Mouse (Mus musculus): ENCODE measurements around the gene Gab1. TPM values are rescaled to one million over a fixed set of nuclear protein-coding genes. Genes with fewer than 3 reads are reported as not detected.
A peak's percentile ranks its signal among the peaks of the same experiment; 100 is the strongest.

The Gab1 gene
- total RNA-seq, 1 experiment from 2014 or later = not detected

GRCm38 (mm10) chr8:80852412-80853165, 27.7 kb downstream of the Gab1 start:
- ATAC-seq (replicated peaks; ENCODE audit: insufficient number of reproducible peaks, low FRiP score, low TSS enrichment, poor library complexity, severe bottlenecking) = no peak

GRCm38 (mm10) chr8:80851648-80852047, 28.7 kb downstream of the Gab1 start:
- ATAC-seq (replicated peaks; ENCODE audit: insufficient number of reproducible peaks, low FRiP score, low TSS enrichment, poor library complexity, severe bottlenecking) = no peak

- ATAC-seq (replicated peaks; ENCODE audit: insufficient number of reproducible peaks, low FRiP score, low TSS enrichment, poor library complexity, severe bottlenecking) = no peak
Observed at GRCm38 (mm10) chr8:80850013-80850412, 30.3 kb downstream of the Gab1 start.

- no peak for ATAC-seq (replicated peaks; ENCODE audit: insufficient number of reproducible peaks, low FRiP score, low TSS enrichment, poor library complexity, severe bottlenecking)
Observed at GRCm38 (mm10) chr8:80848631-80849030, 31.7 kb downstream of the Gab1 start.

GRCm38 (mm10) chr8:80847912-80848311, 32.4 kb downstream of the Gab1 start:
- no peak for ATAC-seq (replicated peaks; ENCODE audit: insufficient number of reproducible peaks, low FRiP score, low TSS enrichment, poor library complexity, severe bottlenecking)

GRCm38 (mm10) chr8:80845284-80845683, 35.0 kb downstream of the Gab1 start:
- ATAC-seq (replicated peaks; ENCODE audit: insufficient number of reproducible peaks, low FRiP score, low TSS enrichment, poor library complexity, severe bottlenecking) = no peak

GRCm38 (mm10) chr8:80843744-80844434, 36.4 kb downstream of the Gab1 start:
- ATAC-seq (replicated peaks; ENCODE audit: insufficient number of reproducible peaks, low FRiP score, low TSS enrichment, poor library complexity, severe bottlenecking) = no peak

- ATAC-seq (replicated peaks; ENCODE audit: insufficient number of reproducible peaks, low FRiP score, low TSS enrichment, poor library complexity, severe bottlenecking) = peak; percentile 13; the same call in 1 of the 2 replicates
Observed at GRCm38 (mm10) chr8:80842514-80842913, 37.8 kb downstream of the Gab1 start.

- no peak for ATAC-seq (replicated peaks; ENCODE audit: insufficient number of reproducible peaks, low FRiP score, low TSS enrichment, poor library complexity, severe bottlenecking)
Observed at GRCm38 (mm10) chr8:80840090-80840489, 40.2 kb downstream of the Gab1 start.

GRCm38 (mm10) chr8:80838199-80838598, 42.1 kb downstream of the Gab1 start:
- ATAC-seq (replicated peaks; ENCODE audit: insufficient number of reproducible peaks, low FRiP score, low TSS enrichment, poor library complexity, severe bottlenecking) = no peak

GRCm38 (mm10) chr8:80835401-80835800, 44.9 kb downstream of the Gab1 start:
- no peak for ATAC-seq (replicated peaks; ENCODE audit: insufficient number of reproducible peaks, low FRiP score, low TSS enrichment, poor library complexity, severe bottlenecking)

- ATAC-seq (replicated peaks; ENCODE audit: insufficient number of reproducible peaks, low FRiP score, low TSS enrichment, poor library complexity, severe bottlenecking) = no peak
Observed at GRCm38 (mm10) chr8:80834443-80834842, 45.9 kb downstream of the Gab1 start.

- no peak for ATAC-seq (replicated peaks; ENCODE audit: insufficient number of reproducible peaks, low FRiP score, low TSS enrichment, poor library complexity, severe bottlenecking)
Observed at GRCm38 (mm10) chr8:80832534-80832933, 47.8 kb downstream of the Gab1 start.

GRCm38 (mm10) chr8:80831876-80832524, 48.3 kb downstream of the Gab1 start:
- no peak for ATAC-seq (replicated peaks; ENCODE audit: insufficient number of reproducible peaks, low FRiP score, low TSS enrichment, poor library complexity, severe bottlenecking)

- no peak for ATAC-seq (replicated peaks; ENCODE audit: insufficient number of reproducible peaks, low FRiP score, low TSS enrichment, poor library complexity, severe bottlenecking)
Observed at GRCm38 (mm10) chr8:80830724-80831566, 49.4 kb downstream of the Gab1 start.

GRCm38 (mm10) chr8:80830141-80830540, 50.2 kb downstream of the Gab1 start:
- no peak for ATAC-seq (replicated peaks; ENCODE audit: insufficient number of reproducible peaks, low FRiP score, low TSS enrichment, poor library complexity, severe bottlenecking)

GRCm38 (mm10) chr8:80826996-80827395, 53.3 kb downstream of the Gab1 start:
- ATAC-seq (replicated peaks; ENCODE audit: insufficient number of reproducible peaks, low FRiP score, low TSS enrichment, poor library complexity, severe bottlenecking) = no peak

- no peak for ATAC-seq (replicated peaks; ENCODE audit: insufficient number of reproducible peaks, low FRiP score, low TSS enrichment, poor library complexity, severe bottlenecking)
Observed at GRCm38 (mm10) chr8:80825136-80825535, 55.2 kb downstream of the Gab1 start.

- no peak for ATAC-seq (replicated peaks; ENCODE audit: insufficient number of reproducible peaks, low FRiP score, low TSS enrichment, poor library complexity, severe bottlenecking)
Observed at GRCm38 (mm10) chr8:80824426-80824825, 55.9 kb downstream of the Gab1 start.

Measured in monocyte, adult 5-6 weeks (primary cell).